1 mouse cellular context compared by ENCODE assay signal in the genomic region with DNA sequence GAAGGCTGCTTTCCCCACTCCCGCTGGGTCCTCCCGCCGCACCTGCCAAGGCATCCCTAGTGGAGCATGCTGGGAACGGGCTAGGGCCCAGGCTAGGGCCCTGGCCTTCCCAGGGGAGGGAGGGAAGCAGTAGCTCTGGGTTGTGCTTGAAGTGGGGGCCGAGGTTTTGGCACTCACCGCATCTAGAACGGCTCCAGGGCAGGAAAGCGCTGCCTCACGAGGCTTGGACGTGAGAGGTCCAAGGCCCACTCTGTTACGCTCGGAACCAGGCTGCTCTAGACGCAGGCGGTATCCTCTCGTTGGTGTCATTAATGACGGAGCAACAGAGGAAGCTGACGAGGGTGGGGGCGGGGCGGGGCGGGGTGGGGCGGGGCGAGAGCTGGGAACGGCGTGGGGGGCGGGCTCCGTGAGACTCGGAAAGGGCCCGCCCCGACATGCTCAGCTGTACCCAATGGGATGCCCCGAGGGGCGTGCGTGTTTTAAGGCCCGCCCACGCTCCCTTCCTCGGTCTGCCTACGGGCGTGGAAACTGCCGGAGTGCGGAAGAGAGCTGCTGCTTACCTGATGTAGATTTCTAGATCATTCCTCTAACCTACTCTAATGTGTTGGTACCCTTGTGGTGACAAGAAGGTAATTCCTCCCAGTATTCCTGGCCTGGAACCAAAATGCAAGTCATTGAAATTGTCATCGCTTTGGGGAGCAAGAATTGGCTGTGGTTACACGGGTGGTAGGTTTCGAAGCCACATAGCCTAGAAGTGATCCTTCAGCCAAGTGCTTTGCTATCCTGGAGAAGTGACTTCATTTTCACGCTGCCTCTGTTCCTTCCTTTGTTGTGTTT.
TF ChIP-seq lines count a peak whose summit lies in the region.

C1galt1c1 (minus strand) TSS at position 287 of the 837 bp plus-strand sequence.

TF ChIP-seq in myocyte, 11 proteins besides CTCF, POLR2A, EP300 and RAD21 (continued from another document):
- peak in 2 of 3 experiments; percentile 48 to 56 for TF ChIP-seq MYOD1 (IDR thresholded peaks at IDR 0.05; ENCODE audit: control insufficient read depth in 1 of 3, insufficient read length in 2 of 3, low read depth in 2 of 3)
